Mouse (Mus musculus) left cerebral cortex, postnatal 36 days (tissue): ENCODE data around the gene Apeh. TPM values are rescaled to one million over a fixed set of nuclear protein-coding genes. Genes with fewer than 3 reads are reported as not detected.

Experiments
- DNase-seq, 2 experiments: peaks; one replicate each; pipeline ENCODE4 v3.0.0; 2021 to 2022; ENCODE audit warnings: low spot score in 2 of 2, mixed read lengths in 1 of 2
- intact Hi-C: fragments of 180-260 bp; cut with DNase I; formaldehyde crosslinking; loops from one replicate; pipeline ENCODE4 v1.15.1; 2025
- total RNA-seq, 2 experiments: library from RNA; stranded (reverse); gene quantifications; 2 replicates each; pipeline ENCODE4 v1.2.3; 2021

The Apeh gene
- total RNA-seq, 2 experiments from 2014 or later: 23.9 to 39.4 TPM

GRCm38 (mm10) chr9:108093586-108093985, 820 bp downstream of the Apeh start:
- DNase-seq: no peak
- intact Hi-C loops: loop anchor here (5.0 kb wide), 1 partner anchor 194 kb away; no protein-coding TSS in a partner anchor

- intact Hi-C loops: loop anchor here (5.0 kb wide), 1 partner anchor 197 kb away; no protein-coding TSS in a partner anchor
- DNase-seq: no peak
Observed at GRCm38 (mm10) chr9:108090611-108091120, 3.7 kb downstream of the Apeh start.

GRCm38 (mm10) chr9:108085261-108085660, 9.1 kb downstream of the Apeh start:
- intact Hi-C loops: no loop called here
- DNase-seq: no peak

GRCm38 (mm10) chr9:108083561-108083960, 10.8 kb downstream of the Apeh start:
- intact Hi-C loops: no loop called here
- DNase-seq: no peak

- intact Hi-C loops: no loop called here
- no peak for DNase-seq
Observed at GRCm38 (mm10) chr9:108082988-108083431, 11.4 kb downstream of the Apeh start, which contains the start of gene Rnf123. Gene Rnf123 (minus strand): TSS chr9:108083346.

- intact Hi-C loops: no loop called here
- no peak for DNase-seq
Observed at GRCm38 (mm10) chr9:108082549-108082948, 11.9 kb downstream of the Apeh start.

GRCm38 (mm10) chr9:108080168-108080567, 14.2 kb downstream of the Apeh start, which contains the start of gene Mst1:
Gene Mst1 (plus strand): TSS chr9:108080436.
- no peak for DNase-seq
- intact Hi-C loops: no loop called here

GRCm38 (mm10) chr9:108073141-108073930, 21.1 kb downstream of the Apeh start:
- DNase-seq: no peak
- intact Hi-C loops: no loop called here

- intact Hi-C loops: no loop called here
- no peak for DNase-seq
Observed at GRCm38 (mm10) chr9:108072481-108072924, 21.9 kb downstream of the Apeh start.

GRCm38 (mm10) chr9:108071801-108072200, 22.6 kb downstream of the Apeh start:
- intact Hi-C loops: no loop called here
- no peak for DNase-seq

- intact Hi-C loops: loop anchor here (5.0 kb wide), 2 partner anchors 107 to 167 kb away; no protein-coding TSS in a partner anchor
- DNase-seq: no peak
Observed at GRCm38 (mm10) chr9:108069529-108069928, 24.9 kb downstream of the Apeh start.

GRCm38 (mm10) chr9:108069007-108069406, 25.4 kb downstream of the Apeh start:
- DNase-seq: no peak
- intact Hi-C loops: loop anchor here (5.0 kb wide), 2 partner anchors 107 to 167 kb away; no protein-coding TSS in a partner anchor

- intact Hi-C loops: loop anchor here (5.0 kb wide), 2 partner anchors 106 to 166 kb away; no protein-coding TSS in a partner anchor
- DNase-seq: peak; percentile 70 to 81
Observed at GRCm38 (mm10) chr9:108067900-108068299, 26.5 kb downstream of the Apeh start.

GRCm38 (mm10) chr9:108067199-108067598, 27.2 kb downstream of the Apeh start:
- intact Hi-C loops: loop anchor here (5.0 kb wide), 2 partner anchors 105 to 165 kb away; no protein-coding TSS in a partner anchor
- DNase-seq: no peak

GRCm38 (mm10) chr9:108065491-108066011, 28.9 kb downstream of the Apeh start:
- DNase-seq: peak; percentile 60 to 61
- intact Hi-C loops: loop anchor here (5.0 kb wide), 2 partner anchors 103 to 163 kb away; no protein-coding TSS in a partner anchor

GRCm38 (mm10) chr9:108063361-108063760, 31.0 kb downstream of the Apeh start:
- intact Hi-C loops: no loop called here

GRCm38 (mm10) chr9:108062142-108062541, 32.3 kb downstream of the Apeh start:
- intact Hi-C loops: no loop called here
- no peak for DNase-seq

More at GRCm38 (mm10) chr9:108063361-108063760, 31.0 kb downstream of the Apeh start:
- no peak for DNase-seq

GRCm38 (mm10) chr9:108058291-108058690, 36.1 kb downstream of the Apeh start:
- intact Hi-C loops: no loop called here
- DNase-seq: no peak

GRCm38 (mm10) chr9:108057262-108057562, 37.2 kb downstream of the Apeh start:
- DNase-seq: no peak
- intact Hi-C loops: no loop called here
